Mouse (Mus musculus) myocyte (in vitro differentiated cells): ENCODE data around the gene Gm10577. TPM values are rescaled to one million over a fixed set of nuclear protein-coding genes. Genes with fewer than 3 reads are reported as not detected.

Experiments
- H3K27me3 ChIP-seq: one replicate; pipeline ENCODE4 v1.6.1; 2011; ENCODE audit not compliant: control insufficient read depth, insufficient read depth, insufficient read length
- H3K36me3 ChIP-seq: one replicate; pipeline ENCODE4 v1.6.1; 2011; ENCODE audit not compliant: control insufficient read depth, insufficient read depth
- H3K4me2 ChIP-seq: one replicate; pipeline ENCODE4 v1.6.1; 2011; ENCODE audit warnings: low read depth, control low read depth
- H3K4me3 ChIP-seq: one replicate; pipeline ENCODE4 v1.5.1; 2011; ENCODE audit warnings: mild to moderate bottlenecking, control low read depth, moderate library complexity
- H3K79me2 ChIP-seq: one replicate; pipeline ENCODE4 v1.6.1; 2011; ENCODE audit not compliant: control insufficient read depth, insufficient read depth
- H3ac ChIP-seq: one replicate; pipeline ENCODE4 v1.6.1; 2011; ENCODE audit not compliant: control insufficient read depth, insufficient read length
- CEBPB ChIP-seq: IDR thresholded peaks from 2 replicates; pipeline ENCODE4 v1.6.1; 2011; ENCODE audit warnings: mild to moderate bottlenecking, moderate library complexity; ENCODE audit not compliant: poor library complexity, insufficient read depth, severe bottlenecking
- E2F4 ChIP-seq: IDR thresholded peaks from one replicate; pipeline ENCODE4 v1.6.1; 2011; ENCODE audit warnings: mild to moderate bottlenecking, control low read depth, moderate library complexity; ENCODE audit not compliant: insufficient read depth
- MAX ChIP-seq: IDR thresholded peaks from one replicate; pipeline ENCODE4 v1.6.1; 2011; ENCODE audit warnings: low read depth, mild to moderate bottlenecking, control low read depth
- MYOD1 ChIP-seq, 3 experiments: IDR thresholded peaks; one replicate each; pipeline ENCODE4 v1.6.1; 2011; ENCODE audit warnings: control low read depth in 2 of 3, low read depth in 2 of 3, mild to moderate bottlenecking in 2 of 3, moderate library complexity in 1 of 3; ENCODE audit not compliant: insufficient read length in 2 of 3, control insufficient read depth in 1 of 3
- MYOG ChIP-seq, 3 experiments: IDR thresholded peaks; one replicate each; pipeline ENCODE4 v1.6.1; 2011; ENCODE audit warnings: control low read depth in 2 of 3, low read depth in 2 of 3, mild to moderate bottlenecking in 2 of 3; ENCODE audit not compliant: insufficient read length in 2 of 3, control insufficient read depth in 1 of 3, insufficient read depth in 1 of 3
- POLR2A ChIP-seq: IDR thresholded peaks from one replicate; pipeline ENCODE4 v1.6.1; 2011; ENCODE audit warnings: low read depth, mild to moderate bottlenecking, control low read depth, moderate library complexity; ENCODE audit not compliant: insufficient read length
- POLR2AphosphoS2 ChIP-seq: IDR thresholded peaks from one replicate; pipeline ENCODE4 v1.6.1; 2011; ENCODE audit warnings: low read depth, control low read depth; ENCODE audit not compliant: insufficient read length
- REST ChIP-seq: IDR thresholded peaks from one replicate; pipeline ENCODE4 v1.6.1; 2011; ENCODE audit warnings: mild to moderate bottlenecking, control low read depth, moderate library complexity; ENCODE audit not compliant: insufficient read depth, insufficient read length
- SRF ChIP-seq: IDR thresholded peaks from one replicate; pipeline ENCODE4 v1.6.1; 2011; ENCODE audit warnings: low read depth; ENCODE audit not compliant: control insufficient read depth, insufficient read length
- TCF12 ChIP-seq: IDR thresholded peaks from one replicate; pipeline ENCODE4 v1.6.1; 2011; ENCODE audit warnings: mild to moderate bottlenecking, control low read depth; ENCODE audit not compliant: poor library complexity, insufficient read depth, severe bottlenecking
- TCF3 ChIP-seq: IDR thresholded peaks from one replicate; pipeline ENCODE4 v1.6.1; 2011; ENCODE audit warnings: low read depth, control low read depth; ENCODE audit not compliant: insufficient read length
- USF1 ChIP-seq: IDR thresholded peaks from one replicate; pipeline ENCODE4 v1.6.1; 2011; ENCODE audit warnings: low read depth, mild to moderate bottlenecking, control low read depth, moderate library complexity
- polyA plus RNA-seq: library from polyadenylated mRNA; unstranded; fragments of >200 nt; fragmentation: generic; extraction: Trizol; gene quantifications from one replicate; pipeline ENCODE4 v1.2.1, GENCODE M21; 2012; ENCODE audit warnings: missing spikeins

Gene Gm10577
- polyA plus RNA-seq, 1 experiment: not detected

- H3K79me2 ChIP-seq: no peaks in the 10 kb centered on the region
- no peak overlapping the region for H3ac ChIP-seq
- H3K4me2 ChIP-seq: no peak overlapping the region
- H3K27me3 ChIP-seq: no peaks in the 10 kb centered on the region
- no peak for TF ChIP-seq USF1
- no peak for TF ChIP-seq TCF3
- TF ChIP-seq SRF: no peak
- TF ChIP-seq POLR2AphosphoS2: no peak
- TF ChIP-seq REST: no peak
- no peaks in the 10 kb centered on the region for H3K36me3 ChIP-seq
- no peak overlapping the region for H3K4me3 ChIP-seq
These were observed 26.1 kb upstream of the Gm10577 start for GRCm38 (mm10) chr4:101046576-101046975.

- Histone ChIP-seq H3K36me3 (no peaks in the 10 kb centered on the region), H3K4me2 (no peak overlapping the region)
- TF ChIP-seq CEBPB: no peak
- TF ChIP-seq USF1: no peak
- no peak for TF ChIP-seq TCF3
- TF ChIP-seq MYOD1 (IDR thresholded peaks at IDR 0.05; ENCODE audit: control insufficient read depth in 1 of 3, insufficient read length in 2 of 3, low read depth in 2 of 3): no peak
- no peak for TF ChIP-seq E2F4
These were observed 23.7 kb upstream of the Gm10577 start for GRCm38 (mm10) chr4:101044149-101044548.

DNA sequence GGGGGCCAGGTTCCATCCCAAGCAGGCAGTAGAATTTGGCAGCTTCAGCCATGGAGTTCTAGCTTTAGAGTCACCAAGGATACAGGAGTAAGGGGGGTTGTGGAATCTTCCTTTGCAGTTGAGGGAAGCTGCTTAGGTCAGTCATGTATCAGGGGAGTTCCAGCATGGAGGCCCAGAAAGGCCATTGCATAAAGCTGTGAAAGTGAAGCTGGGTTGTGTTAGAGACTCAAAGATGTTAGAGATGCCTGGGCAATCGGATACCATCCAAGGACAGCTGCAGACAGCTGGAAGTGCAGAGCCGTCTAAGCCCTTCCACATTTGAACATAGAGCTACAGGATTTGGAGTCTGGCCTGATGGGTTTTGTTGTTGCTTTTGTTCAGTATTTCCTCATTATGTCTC, 23.2 kb upstream of the Gm10577 start:
- Histone ChIP-seq H3K4me3 (no peak overlapping the region), H3K4me2 (no peak overlapping the region), H3K36me3 (no peaks in the 10 kb centered on the region), H3ac (no peak overlapping the region), H3K79me2 (no peaks in the 10 kb centered on the region), H3K27me3 (no peaks in the 10 kb centered on the region)
- TF ChIP-seq TCF3 (no peak), REST (no peak), CEBPB (no peak), USF1 (no peak), MYOD1 (IDR thresholded peaks at IDR 0.05; ENCODE audit: control insufficient read depth in 1 of 3, insufficient read length in 2 of 3, low read depth in 2 of 3) (no peak), E2F4 (no peak), SRF (no peak), MYOG (IDR thresholded peaks at IDR 0.05; ENCODE audit: control insufficient read depth in 1 of 3, insufficient read depth in 1 of 3, insufficient read length in 2 of 3, low read depth in 2 of 3) (no peak), POLR2A (no peak), POLR2AphosphoS2 (no peak), MAX (no peak), TCF12 (no peak)

More at GRCm38 (mm10) chr4:101044149-101044548, 23.7 kb upstream of the Gm10577 start:
- Histone ChIP-seq H3ac (no peak overlapping the region), H3K4me3 (no peak overlapping the region), H3K79me2 (no peaks in the 10 kb centered on the region), H3K27me3 (no peaks in the 10 kb centered on the region)

- Histone ChIP-seq H3ac (no peak overlapping the region), H3K27me3 (no peaks in the 10 kb centered on the region), H3K4me3 (no peak overlapping the region), H3K79me2 (no peaks in the 10 kb centered on the region), H3K4me2 (no peak overlapping the region), H3K36me3 (no peaks in the 10 kb centered on the region)
- TF ChIP-seq TCF12: no peak
- no peak for TF ChIP-seq MYOG (IDR thresholded peaks at IDR 0.05; ENCODE audit: control insufficient read depth in 1 of 3, insufficient read depth in 1 of 3, insufficient read length in 2 of 3, low read depth in 2 of 3)
- no peak for TF ChIP-seq POLR2AphosphoS2
- no peak for TF ChIP-seq MAX
- no peak for TF ChIP-seq USF1
- no peak for TF ChIP-seq TCF3
- no peak for TF ChIP-seq E2F4
- no peak for TF ChIP-seq CEBPB
- no peak for TF ChIP-seq REST
- no peak for TF ChIP-seq SRF
- TF ChIP-seq MYOD1 (IDR thresholded peaks at IDR 0.05; ENCODE audit: control insufficient read depth in 1 of 3, insufficient read length in 2 of 3, low read depth in 2 of 3): no peak
- no peak for TF ChIP-seq POLR2A
These were observed 16.7 kb upstream of the Gm10577 start for GRCm38 (mm10) chr4:101037156-101037555.

DNA sequence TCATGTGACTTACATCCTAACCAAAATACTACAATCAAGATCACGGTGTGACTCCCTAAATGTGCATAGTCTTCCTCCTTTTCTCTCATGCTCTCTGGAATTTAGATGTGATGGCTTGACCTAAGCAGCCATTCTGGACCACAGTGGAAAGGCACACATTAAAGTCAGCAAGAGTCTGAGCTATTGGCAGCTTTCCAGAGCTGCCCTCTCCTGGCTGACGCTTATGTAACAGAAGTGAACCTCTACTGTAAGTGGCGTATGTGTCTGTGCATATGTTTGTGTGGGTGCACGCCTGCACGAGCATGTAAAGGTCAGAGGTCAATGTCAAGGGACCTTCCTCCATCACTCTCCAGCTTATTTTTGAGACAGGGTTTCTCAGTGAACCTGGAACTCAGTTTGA, 14.6 kb upstream of the Gm10577 start:
- Histone ChIP-seq H3K4me3 (no peak overlapping the region), H3ac (no peak overlapping the region), H3K79me2 (no peaks in the 10 kb centered on the region), H3K36me3 (no peaks in the 10 kb centered on the region), H3K27me3 (no peaks in the 10 kb centered on the region), H3K4me2 (no peak overlapping the region)
- no peak for TF ChIP-seq MYOG (IDR thresholded peaks at IDR 0.05; ENCODE audit: control insufficient read depth in 1 of 3, insufficient read depth in 1 of 3, insufficient read length in 2 of 3, low read depth in 2 of 3)
- TF ChIP-seq CEBPB: no peak
- no peak for TF ChIP-seq REST
- TF ChIP-seq MAX: no peak
- TF ChIP-seq E2F4: no peak
- no peak for TF ChIP-seq POLR2A
- TF ChIP-seq USF1: no peak
- TF ChIP-seq SRF: no peak
- no peak for TF ChIP-seq POLR2AphosphoS2
- TF ChIP-seq TCF3: no peak
- TF ChIP-seq TCF12: no peak
- no peak for TF ChIP-seq MYOD1 (IDR thresholded peaks at IDR 0.05; ENCODE audit: control insufficient read depth in 1 of 3, insufficient read length in 2 of 3, low read depth in 2 of 3)
